Mouse (Mus musculus): ENCODE data around the gene Stab1.

Stab1 gene

DNA sequence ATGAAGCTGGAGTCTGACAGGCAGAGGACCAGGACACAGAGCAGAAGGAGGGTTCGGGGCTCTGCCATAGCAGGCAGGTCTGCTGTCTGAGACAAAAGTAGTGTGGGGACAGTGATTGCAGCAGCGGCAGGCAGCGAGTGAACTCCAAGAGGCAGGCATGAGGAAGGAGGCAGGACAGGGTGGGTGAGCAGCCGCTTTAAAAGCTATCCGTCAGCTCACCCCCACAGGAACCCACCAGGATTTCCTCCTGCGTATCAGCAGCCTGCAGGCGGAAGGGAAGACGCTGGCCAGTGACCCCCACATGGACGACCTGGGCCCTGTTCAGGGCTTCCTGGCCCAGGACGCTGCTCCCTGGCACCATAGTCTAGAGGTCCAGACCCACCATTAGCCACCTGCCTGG lies at the start of gene Stab1:
Gene Stab1, minus strand, starts transcription at position 217 of the 400 bp plus-strand sequence.
- CTCF ChIA-PET, result no interaction called here

DNA sequence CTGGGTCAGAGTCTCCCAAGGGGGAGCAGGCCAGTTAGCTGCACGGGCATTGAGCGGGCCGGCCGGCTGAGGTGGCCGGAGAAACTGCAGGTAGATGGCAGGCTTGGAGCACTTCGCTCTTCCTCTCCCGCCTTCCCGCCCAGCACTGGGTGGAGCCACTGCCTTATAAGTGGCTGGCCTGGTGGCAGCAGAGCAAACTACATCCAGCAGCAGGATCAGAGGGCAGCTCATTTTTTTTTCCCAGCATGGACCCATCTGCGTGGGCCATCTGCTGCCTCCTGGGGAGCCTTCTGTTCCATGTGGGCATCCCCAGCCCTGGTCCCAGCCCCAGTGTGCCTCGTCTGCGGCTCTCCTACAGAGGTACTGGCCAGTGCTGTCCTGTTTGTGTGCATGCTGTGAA lies 49.2 kb upstream of the Stab1 start, which contains the start of gene Sema3g:
Gene Sema3g, plus strand, starts transcription at position 195 of the 400 bp plus-strand sequence.
- CTCF ChIA-PET, result interaction anchor here (2.4 kb wide), 1 partner anchor 13 kb away, joined by 12 read pairs; no protein-coding TSS in a partner anchor

DNA sequence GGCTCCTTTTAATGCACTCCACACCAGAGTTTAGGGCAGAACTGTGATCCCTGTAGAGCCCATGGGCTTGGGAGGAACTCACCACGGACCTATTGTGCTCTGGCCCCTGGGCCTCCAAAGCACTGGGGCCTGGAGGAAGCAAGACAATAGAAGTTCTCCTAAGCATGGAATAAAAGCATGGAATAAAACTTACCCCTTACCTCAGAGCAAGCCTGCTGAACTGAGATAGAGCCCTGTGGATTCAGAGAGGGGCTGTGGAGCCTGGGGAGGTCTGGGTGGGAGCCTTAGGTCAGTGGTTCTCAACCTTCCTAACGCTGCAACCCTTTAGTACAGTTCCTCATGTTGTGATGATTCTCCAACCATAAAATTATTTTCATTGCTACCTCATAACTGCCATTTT lies 48.4 kb upstream of the Stab1 start, which contains the start of gene Nisch:
Gene Nisch, minus strand, starts transcription at position 101 of the 400 bp plus-strand sequence.
- CTCF ChIA-PET, result interaction anchor here (0.5 to 2.4 kb wide), 3 partner anchors 14 to 1242 kb away, joined by 5 to 12 read pairs (median 7); no protein-coding TSS in a partner anchor

DNA sequence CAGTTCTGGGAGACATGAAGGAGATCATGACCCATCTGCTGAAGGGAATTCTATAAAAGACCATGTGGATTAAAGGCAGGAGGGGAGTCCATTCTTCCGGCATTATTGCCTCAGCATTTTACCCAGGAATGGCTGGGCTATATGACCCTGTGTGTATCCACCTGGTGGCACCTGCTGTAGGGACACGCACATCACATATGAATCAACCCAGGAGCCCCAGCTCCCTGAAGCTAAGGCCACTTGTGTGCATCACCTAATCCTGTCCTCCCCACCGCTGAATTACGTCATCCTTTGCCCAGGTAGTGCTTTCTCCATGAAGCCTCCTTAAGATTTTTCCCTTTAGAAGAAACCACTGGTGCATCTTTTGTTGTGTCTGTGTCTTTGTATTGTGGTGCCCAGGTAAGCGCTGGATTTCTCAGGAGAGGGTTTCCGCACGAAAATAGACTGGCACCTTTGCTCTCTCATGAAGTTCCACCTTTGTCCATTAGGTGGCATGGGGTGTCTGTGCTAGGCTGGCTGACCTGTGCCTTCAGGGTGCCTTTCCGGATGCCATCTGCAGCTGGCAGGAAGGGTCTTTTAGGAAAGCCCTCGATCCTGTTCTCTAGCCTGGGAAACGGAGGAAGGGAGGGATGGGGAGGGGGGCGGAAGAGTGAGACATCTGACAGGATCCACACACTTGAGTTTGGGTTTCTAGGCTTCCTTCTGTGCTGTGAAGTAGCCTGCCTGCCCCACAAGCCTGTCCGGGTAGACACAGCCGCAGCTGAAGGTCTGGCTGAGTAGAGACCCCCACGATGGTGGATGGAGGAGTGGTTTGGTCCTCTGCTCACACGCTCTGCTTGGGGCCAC lies 46.9 kb upstream of the Stab1 start:
- CTCF ChIA-PET, result interaction anchor here (0.7 to 1.1 kb wide), 3 partner anchors 17 to 1117 kb away, joined by 3 to 6 read pairs (median 3); no protein-coding TSS in a partner anchor

DNA sequence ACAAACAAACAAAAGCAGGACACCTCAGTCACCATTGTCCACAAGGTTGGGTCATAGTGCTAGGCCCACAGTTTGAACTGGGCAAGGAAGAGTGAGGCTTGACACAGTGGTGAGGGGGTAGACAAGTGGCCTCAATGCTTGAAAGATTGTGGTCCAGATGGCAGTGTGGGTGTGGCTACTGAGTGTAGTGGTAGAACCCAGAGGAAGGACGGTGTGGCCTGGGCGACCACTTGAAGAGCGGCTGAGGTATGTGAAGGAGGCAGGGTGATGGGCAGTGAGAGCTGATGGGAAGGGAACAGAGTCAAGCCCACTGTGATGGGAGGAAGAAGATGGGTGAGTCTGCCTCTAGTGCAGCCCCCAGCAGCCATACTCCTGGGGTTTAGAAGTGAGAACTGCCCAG lies 46.2 kb upstream of the Stab1 start:
- CTCF ChIA-PET, result interaction anchor here (0.7 to 1.1 kb wide), 2 partner anchors 110 to 1116 kb away, joined by 3 to 6 read pairs; no protein-coding TSS in a partner anchor

DNA sequence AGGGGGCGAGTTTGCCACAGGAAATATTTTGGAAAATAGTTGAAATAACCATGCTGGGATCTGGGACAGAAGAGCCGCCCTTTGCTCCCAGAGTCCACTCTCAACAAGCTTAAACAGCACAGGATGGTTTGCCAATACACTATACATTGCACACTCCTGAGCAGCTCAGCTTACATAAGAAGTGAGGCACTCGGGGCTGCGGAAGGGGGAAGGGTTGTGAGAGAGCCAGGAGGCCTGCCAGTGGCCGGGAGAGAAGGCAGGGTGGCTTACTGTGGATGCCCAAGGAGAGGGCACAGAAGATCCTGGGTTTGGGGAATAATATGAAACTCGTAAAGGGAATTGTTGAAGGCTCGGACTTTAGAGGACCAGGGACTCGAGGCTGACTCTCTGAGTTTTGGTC lies 45.4 kb upstream of the Stab1 start:
- CTCF ChIA-PET, result no interaction called here

DNA sequence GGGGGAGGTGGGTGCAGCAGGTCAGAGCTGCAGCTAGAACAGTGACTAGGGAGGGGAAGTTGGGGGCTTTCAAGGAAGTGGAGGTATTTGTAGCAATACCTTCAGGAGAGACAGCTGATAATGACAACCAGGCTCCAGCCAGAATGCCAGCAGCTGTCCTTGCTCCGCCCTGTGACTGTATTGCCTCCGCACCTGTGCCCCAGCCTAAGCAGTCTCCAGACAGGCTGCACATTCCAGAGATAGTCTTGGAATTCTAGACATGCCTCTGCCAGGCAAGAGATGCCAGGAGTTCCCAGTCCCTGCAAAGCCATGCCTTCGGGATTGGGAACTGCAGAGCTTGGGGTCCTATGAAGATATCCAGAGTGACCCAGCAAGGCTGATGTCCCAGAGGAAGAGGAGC lies 44.1 kb upstream of the Stab1 start:
- CTCF ChIA-PET, result no interaction called here

DNA sequence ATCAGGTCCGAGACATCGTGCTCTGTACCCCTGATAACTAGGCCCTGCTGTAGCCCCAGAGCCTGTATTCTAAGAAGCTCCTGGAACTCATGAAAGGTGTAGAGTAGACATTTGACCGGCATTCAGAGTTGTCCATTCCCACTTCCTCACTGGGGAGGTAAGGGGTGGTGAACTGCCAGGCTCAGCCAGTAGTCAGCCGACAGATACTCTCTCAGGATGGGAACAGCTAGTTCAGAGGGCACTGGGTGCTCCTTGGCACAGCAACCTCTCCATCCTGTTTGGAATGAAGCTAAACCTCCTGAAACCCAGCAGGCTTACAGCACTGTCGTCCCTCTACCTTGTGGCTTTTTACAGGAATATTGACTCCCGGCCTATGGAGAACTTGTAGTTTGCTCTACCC lies 43.4 kb upstream of the Stab1 start:
- CTCF ChIA-PET, result no interaction called here

DNA sequence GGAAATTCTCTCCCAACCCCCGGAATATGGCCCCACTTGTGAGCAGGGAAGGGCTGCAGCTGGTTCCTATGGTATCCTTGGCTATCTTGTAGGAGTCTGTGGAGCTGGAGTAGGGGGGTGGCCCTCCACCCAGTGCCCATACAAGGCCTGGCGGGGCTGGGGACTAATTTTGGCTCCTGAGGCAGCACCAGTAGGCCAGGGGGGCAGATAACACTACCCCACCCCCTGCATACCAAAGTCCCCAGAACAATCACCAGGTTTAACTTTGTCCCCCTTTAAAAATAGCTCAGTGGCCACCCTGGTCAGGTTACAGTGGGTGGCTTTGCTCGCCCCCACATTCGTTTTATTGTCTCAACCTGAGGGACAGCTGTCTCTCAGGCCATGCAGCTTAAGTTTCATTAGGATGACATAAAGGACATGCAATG lies 40.7 kb upstream of the Stab1 start:
- CTCF ChIA-PET, result interaction anchor here (1.0 kb wide), 1 partner anchor 15 kb away, joined by 5 read pairs; no protein-coding TSS in a partner anchor

DNA sequence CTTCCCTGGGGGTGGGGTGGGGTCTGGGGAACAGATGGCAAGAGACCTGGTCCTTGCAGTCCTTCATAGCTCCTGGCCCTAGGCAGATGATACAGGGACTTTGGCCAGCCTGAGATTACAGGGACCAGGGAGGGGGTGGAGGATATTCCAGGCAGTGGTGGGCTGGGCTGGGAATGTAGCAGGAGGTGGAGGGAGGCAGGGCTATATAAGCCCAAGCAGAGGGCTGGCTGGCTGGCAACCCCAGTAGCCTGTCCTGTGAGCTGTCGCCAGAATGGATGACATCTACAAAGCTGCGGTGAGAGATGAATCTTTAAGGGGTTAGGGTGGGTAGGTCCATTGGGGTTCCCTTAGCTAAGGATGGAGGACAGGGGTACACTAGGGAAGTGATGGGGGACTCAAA lies 39.6 kb upstream of the Stab1 start, which contains the start of gene Tnnc1:
Gene Tnnc1, plus strand, starts transcription at position 229 of the 400 bp plus-strand sequence.
- CTCF ChIA-PET, result interaction anchor here (0.6 to 0.7 kb wide), 2 partner anchors 11 to 399 kb away, joined by 3 to 6 read pairs; no protein-coding TSS in a partner anchor

DNA sequence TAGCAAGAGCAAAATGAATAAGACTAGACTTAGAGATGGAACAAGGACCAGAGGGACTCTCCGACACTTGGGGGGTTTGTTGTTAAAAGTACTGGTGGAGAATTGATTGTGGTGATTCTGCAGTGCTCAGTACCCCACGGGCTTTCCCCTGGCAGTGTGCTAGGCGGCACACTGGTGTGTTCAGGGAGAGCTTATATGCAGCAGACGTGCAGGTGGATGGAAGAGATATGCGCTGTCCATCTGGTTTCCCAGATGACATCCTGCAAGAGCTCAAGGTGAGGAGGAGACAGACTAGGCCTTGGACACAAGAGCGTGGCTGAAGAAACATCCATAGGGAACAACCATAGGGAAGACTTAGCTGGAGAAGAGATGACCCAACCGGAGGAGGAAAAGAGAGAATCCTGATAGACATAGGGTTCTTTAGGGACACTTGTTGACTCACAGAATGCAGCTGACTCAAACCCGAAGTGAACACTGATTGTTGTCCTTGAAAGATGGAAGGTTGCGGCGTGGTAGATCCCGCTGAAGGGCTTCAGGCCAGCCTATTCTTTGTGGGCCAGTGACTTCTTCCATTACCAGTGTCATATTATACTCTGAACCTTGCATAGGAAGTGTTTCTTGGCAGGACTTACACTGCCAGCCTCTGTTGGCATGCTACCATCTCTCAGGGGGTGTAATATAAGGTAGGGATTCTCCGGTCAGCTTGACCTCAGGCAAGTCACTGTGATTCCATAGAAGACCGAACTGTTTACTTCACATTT lies 38.8 kb upstream of the Stab1 start:
- CTCF ChIA-PET, result interaction anchor here (0.6 to 0.7 kb wide), 2 partner anchors 193 to 400 kb away, joined by 3 to 6 read pairs; no protein-coding TSS in a partner anchor

DNA sequence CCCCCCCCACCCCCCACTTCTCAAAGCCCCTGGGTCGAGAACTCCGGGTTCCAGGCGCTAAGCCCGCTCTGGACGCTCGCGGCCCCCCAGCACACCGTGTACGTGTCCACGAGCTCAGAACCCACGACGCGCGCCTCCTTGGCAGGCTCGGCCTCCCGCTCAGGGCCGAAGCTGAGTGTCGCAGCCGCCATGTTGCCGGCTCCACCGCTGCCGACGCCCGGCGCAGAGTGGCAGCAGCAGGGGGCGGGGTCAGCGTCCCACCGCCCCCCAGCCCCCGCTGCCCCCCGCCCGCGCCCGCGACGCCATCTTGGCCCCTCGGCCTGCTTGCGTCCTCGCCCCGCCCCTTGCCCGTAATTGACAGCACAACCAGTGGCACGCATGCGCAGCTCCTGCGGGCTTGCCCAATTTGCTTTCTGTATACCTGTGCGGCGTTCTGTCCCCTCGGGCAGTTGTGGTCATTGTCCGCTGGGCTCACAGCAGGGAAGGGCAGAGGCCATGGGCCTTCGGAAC lies 38.1 kb upstream of the Stab1 start:
- CTCF ChIA-PET, result no interaction called here

DNA sequence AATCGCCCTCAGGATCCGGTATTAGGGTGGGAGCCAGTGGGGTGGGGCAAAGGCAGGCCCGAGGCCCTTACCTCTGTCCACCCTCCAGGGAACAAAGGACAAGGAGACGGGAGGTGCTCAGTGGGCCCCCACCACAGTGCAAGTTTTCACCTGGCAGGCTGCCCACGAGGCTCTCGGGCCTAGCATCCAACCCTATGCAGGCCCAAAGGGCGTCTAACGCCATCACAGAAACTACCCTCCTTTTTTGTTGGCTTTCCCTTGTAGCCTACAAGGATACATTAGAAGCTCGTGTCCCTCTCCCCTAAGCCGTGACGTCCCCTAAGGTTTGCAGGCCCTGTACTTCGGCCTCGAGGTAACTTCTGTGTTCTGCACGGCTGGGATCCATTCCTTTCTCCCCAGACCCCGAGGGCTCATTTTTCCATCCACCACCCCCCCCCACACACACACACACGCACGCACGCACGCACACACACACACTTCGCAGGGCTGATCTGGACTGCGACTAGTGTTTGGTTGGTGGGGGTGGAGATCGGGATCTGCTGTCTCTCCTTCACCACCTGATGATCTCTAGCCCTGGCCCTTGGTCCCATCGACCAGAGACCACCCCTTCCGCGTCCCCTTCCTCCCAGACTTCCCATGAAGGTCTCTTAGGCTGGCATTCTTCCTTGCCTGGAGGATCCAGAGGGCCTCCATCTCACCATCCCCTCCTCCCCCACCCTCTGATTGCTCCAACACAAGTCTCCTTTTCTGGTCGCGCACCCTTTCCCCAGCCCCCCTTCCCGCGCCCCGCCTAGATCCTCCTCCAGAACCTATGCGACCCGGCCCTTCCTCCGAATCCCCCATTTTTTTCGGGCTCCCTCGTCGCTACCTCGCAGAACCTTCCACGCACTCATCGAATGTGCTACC lies 37.4 kb upstream of the Stab1 start:
- CTCF ChIA-PET, result no interaction called here

DNA sequence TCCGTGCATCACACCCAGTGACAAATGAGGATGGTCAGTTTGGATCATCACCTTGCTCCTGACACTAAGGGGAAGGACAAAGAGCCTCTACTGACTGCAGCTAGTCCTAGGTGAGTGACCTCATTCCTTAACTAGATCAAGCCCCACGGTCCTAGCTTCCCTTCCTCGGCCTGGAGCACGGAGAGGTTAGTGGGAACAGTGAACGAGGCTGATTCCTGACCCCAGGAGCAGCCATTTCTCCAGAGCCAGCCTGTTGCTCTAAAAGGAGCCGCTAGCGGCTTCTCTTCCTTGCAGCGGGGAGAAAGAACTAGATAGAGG lies 36.8 kb upstream of the Stab1 start:
- CTCF ChIA-PET, result no interaction called here

DNA sequence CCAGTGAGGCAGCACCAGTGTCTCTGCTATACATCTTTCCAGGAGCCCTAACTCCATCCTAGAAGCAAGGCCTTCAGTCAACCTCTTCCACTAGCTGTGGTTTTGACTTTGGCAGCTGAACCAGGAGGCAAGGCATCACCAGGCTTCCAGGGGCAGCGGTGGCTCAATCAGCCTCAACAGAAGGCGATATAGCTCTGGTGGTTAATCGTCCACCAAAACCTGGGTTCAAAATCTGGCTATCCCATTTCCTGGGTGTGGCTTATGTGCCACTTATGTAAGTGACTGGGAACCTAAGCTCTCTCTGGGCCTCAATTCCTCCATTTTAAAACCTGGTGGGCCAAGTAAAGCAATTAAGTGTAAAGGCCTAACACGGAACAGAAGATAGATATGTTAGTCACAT lies 36.4 kb upstream of the Stab1 start:
- CTCF ChIA-PET, result no interaction called here

DNA sequence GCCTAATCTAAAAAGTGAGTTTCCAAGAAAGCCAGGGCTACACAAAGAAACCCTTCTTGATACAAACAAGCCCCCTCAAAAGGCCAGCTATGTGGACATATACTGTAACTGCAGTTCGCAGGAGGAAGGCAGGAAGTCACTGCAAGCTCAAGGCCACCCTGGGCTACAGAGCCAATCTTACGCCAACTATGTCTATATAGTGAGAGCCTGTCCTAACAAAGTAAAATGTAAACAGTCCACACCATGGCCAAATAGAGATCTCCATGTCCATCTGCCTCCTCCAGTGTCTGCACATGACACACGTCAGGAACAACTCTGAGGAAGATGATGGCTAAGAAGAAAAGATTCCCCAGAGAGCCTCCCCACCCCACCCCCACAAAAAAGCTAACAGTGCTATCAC lies 31.6 kb upstream of the Stab1 start:
- CTCF ChIA-PET, result interaction anchor here (0.7 kb wide), 1 partner anchor 68 kb away, joined by 3 read pairs; no protein-coding TSS in a partner anchor

DNA sequence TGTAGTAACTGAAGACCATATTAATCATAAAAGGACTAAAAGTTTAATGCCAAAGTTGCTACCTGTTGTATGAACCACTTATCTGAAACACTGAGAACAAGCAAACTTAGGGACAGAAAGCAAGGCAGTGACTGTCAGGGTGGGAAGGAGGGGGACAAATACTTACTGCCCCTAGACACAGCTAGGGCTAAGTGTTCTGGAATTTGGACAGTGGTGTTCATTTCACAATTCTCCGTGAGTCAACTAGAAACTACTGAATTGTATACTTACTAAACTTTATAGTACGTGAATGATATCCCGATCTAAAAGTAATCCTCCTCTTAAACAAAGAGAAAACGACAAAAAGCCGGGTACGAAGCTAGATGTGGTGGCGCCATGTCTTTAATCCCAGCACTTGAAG lies 31.2 kb upstream of the Stab1 start:
- CTCF ChIA-PET, result interaction anchor here (0.7 kb wide), 1 partner anchor 68 kb away, joined by 3 read pairs; no protein-coding TSS in a partner anchor

DNA sequence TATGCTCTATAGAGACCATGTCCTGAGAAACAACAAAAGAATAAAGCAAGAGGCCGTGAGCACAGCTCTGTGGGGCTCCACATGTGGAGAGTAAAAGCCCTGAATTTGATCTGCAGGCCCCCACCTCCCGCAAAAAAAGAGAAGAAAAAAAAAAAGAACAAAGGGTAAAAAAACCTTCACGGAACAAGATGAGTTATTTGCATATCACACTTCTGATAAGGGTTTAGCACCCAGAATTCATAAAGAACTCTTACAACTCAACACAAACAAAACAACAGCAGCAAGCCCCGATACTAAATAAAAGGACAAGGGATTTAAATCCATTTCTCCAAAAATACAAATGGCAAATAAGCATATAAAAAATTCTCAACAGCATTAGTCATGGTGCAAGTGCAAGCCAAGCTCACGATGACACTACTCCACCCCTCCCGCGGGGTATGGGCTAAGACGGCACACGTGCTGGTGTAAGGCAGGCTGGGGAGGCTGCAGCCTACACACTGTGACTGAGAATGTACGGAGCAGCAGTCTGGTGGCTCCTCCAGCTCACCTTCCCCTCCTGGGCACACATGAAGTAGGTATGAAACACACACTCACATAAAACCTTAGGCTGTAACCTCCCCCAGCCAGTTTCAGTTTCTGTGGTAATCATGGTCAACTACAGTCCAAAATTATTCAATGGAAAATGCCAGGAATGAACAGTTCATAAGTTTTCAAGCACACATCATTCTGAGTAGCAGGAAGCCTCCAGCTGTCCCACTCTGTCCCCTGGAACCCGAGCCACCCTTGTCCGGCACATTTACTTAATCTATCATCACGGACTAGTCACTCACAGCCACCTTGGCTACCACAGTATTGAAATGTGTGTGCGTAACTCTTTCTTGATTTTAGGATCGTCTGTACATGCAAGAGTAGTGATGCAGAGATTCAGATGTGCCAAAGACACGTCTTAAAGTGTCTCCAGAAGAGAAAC lies 29.4 kb upstream of the Stab1 start:
- CTCF ChIA-PET, result interaction anchor here (0.6 to 0.7 kb wide), 2 partner anchors 10 to 619 kb away, joined by 3 to 6 read pairs; partner anchors contain the start of gene Tnnc1

DNA sequence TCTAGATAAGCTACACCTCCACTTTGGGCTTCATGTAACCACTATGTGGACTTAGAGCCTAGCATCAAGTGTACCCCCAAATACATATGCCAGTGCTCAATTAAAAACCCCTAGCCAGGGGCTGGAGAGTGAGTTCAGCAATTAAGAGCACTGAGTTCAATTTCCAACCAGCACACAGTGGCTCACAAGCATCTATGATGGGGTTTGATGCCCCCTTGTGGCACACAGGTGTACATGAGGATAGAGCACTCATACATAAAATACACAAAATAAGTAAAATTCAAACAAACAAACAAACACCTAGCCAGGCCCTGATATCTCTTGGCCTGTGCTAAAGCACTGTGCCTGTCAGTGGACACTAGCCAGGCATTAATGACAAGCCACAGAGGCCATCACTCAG lies 27.5 kb upstream of the Stab1 start:
- CTCF ChIA-PET, result no interaction called here

DNA sequence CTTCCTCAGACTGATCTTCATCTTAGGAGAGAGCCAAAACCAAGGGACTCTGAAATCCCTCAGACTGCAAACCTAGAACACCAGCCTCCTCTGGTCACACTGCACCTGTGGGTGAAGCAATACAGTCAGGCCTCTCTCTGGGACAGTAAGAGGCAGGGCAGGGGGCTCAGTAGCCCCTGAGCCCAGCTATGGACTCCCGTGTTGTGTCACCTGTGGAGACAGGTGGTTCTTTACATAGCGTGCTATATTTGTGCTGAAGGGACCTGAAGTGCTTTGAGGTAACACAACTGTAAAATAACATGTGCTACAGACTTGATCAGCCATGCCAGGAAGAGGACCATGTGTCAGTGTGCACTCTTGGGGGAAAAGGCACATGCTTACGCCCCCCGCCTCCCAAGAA lies 27.1 kb upstream of the Stab1 start:
- CTCF ChIA-PET, result no interaction called here

Measured in spleen, embryonic (tissue).